Mouse (Mus musculus) cerebellum, postnatal 4 days (tissue): Measurements from ENCODE around the gene Mast4.

Experiments used
- DNase-seq, 2 experiments: peaks; one replicate each; pipeline ENCODE4 v3.0.0; 2022; ENCODE audit warnings: low spot score in 2 of 2, mixed read lengths in 1 of 2

The Mast4 gene

GRCm38 (mm10) chr13:102862981-102863380, 471.3 kb downstream of the Mast4 start:
- no peak for DNase-seq

- DNase-seq, result no peak
Measured at GRCm38 (mm10) chr13:102862397-102862796, 471.9 kb downstream of the Mast4 start.

- DNase-seq, result no peak
Measured at GRCm38 (mm10) chr13:102860733-102861132, 473.6 kb downstream of the Mast4 start.

- DNase-seq, result no peak
Measured at GRCm38 (mm10) chr13:102860135-102860534, 474.2 kb downstream of the Mast4 start.

- DNase-seq, result no peak
Measured at GRCm38 (mm10) chr13:102857539-102857838, 476.8 kb downstream of the Mast4 start.

GRCm38 (mm10) chr13:102856821-102857538, 477.3 kb downstream of the Mast4 start:
- no peak for DNase-seq

GRCm38 (mm10) chr13:102852865-102853264, 481.4 kb downstream of the Mast4 start:
- DNase-seq, result no peak

GRCm38 (mm10) chr13:102851253-102851652, 483.0 kb downstream of the Mast4 start:
- no peak for DNase-seq

- no peak for DNase-seq
Measured at GRCm38 (mm10) chr13:102850594-102850993, 483.7 kb downstream of the Mast4 start.

- no peak for DNase-seq
Measured at GRCm38 (mm10) chr13:102849068-102849467, 485.2 kb downstream of the Mast4 start.

- DNase-seq, result no peak
Measured at GRCm38 (mm10) chr13:102846473-102846872, 487.8 kb downstream of the Mast4 start.

GRCm38 (mm10) chr13:102842715-102843114, 491.6 kb downstream of the Mast4 start:
- no peak for DNase-seq

GRCm38 (mm10) chr13:102842237-102842636, 492.1 kb downstream of the Mast4 start:
- no peak for DNase-seq

GRCm38 (mm10) chr13:102839741-102840482, 494.4 kb downstream of the Mast4 start:
- DNase-seq, result no peak

- DNase-seq, result no peak
Measured at GRCm38 (mm10) chr13:102837427-102837826, 496.9 kb downstream of the Mast4 start.

- no peak for DNase-seq
Measured at GRCm38 (mm10) chr13:102835336-102835735, 499.0 kb downstream of the Mast4 start.

- DNase-seq, result no peak
Measured at GRCm38 (mm10) chr13:102818287-102818686, 516.0 kb downstream of the Mast4 start.

- no peak for DNase-seq
Measured at GRCm38 (mm10) chr13:102816689-102817088, 517.6 kb downstream of the Mast4 start.

- DNase-seq, result no peak
Measured at GRCm38 (mm10) chr13:102815158-102815557, 519.1 kb downstream of the Mast4 start.

- peak in 1 of 2 experiments; percentile 50 for DNase-seq
Measured at GRCm38 (mm10) chr13:102811129-102811832, 523.0 kb downstream of the Mast4 start.

GRCm38 (mm10) chr13:102806652-102807051, 527.6 kb downstream of the Mast4 start:
- DNase-seq, result no peak

GRCm38 (mm10) chr13:102805190-102805589, 529.1 kb downstream of the Mast4 start:
- no peak for DNase-seq

- no peak for DNase-seq
Measured at GRCm38 (mm10) chr13:102803206-102803605, 531.1 kb downstream of the Mast4 start.
